Mouse (Mus musculus): ENCODE data around the gene Glp2r.

DNA sequence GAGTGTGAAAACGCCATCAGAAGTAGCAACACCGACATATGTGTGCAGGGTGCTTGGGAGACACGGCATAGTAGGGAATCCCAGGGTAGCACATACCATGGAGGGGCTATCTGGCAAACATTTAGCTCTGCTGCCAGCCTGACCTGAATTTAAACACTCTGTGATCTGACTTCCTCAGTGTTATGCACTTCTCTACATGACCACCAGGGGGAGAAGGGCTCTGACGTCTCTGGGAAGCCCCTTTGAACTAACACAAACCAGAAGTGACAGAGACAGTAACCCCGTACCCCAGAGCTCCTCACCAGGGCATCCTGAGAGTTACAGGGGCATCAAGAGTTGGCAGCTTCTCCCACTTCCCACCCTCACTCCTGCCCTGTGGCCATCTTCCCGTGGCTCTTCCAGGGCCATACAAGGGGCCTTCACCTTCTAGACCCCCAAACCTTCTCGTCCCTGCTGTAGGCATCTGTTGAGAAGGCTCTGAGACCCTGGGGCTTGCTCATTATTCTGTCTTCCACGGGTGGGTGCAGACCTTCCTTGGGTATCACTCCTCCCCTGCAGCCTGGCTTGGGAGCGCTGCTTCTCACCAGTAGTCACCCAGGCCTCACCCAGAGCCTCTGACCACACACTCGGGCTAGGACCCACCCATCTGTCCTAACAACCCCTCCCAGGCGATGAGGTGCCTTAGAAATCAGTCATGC, 113.1 kb downstream of the Glp2r start:
- TF ChIP-seq CTCF (IDR thresholded peaks at IDR 0.05; ENCODE audit: low read depth, low read length), result peak; percentile 66
- no peak for TF ChIP-seq POLR2A (IDR thresholded peaks at IDR 0.05; ENCODE audit: extremely low read depth, insufficient read depth, low read length)
